21 mouse cellular contexts compared by ENCODE assay signal in genomic region chr13:45649197-45649812, GRCm38 (mm10).
DNase-seq lines count a peak whose midpoint lies in the region; ATAC-seq and TF ChIP-seq lines count a peak whose summit lies in the region.
"Had no signal": no experiment of that assay in that cellular context is flagged by ENCODE, and none has a peak within 500 bp of the region (broad histone marks: within the 10 kb centered on the region; RNA-seq: fewer than 3 reads in every experiment).

No protein-coding gene starts in this region.

- no peaks in the 10 kb centered on the region for H3K27me3 ChIP-seq in lung, postnatal 0 days (replicated peaks; ENCODE audit: insufficient read depth, low read length)
- H3K27me3 ChIP-seq: forebrain, embryonic 15.5 days; hindbrain, embryonic 15.5 days; neural tube, embryonic 13.5 days had no signal

- 31% methylated on average over 4 of the region's 4 CpGs for WGBS in lung, postnatal 0 days

- DNase-seq in adrenal gland, adult 2 months, result peak; percentile 56
- no peak for DNase-seq in adrenal gland, postnatal 25 days
- DNase-seq in lung, postnatal 0 days (ENCODE audit: low spot score), result peak; percentile 66
- DNase-seq in lung, postnatal 4 days, result no peak
- peak; percentile 6 for DNase-seq in naive thymus-derived CD4-positive, alpha-beta T cell, adult 2 months (ENCODE audit: low read depth)
- DNase-seq in c-Kit-positive CD71-positive TER-119-positive erythroid progenitor cells, embryonic 14.5 days (ENCODE audit: low spot score), result no peak
- DNase-seq: cerebellum, postnatal 10 days; heart, postnatal 10 days; kidney, adult 18-20 months; kidney, postnatal 36 days; left cerebral cortex, postnatal 4 days; right cerebral cortex, postnatal 4 days; thymus, adult 2 months had no signal

- TF ChIP-seq EP300 in lung, postnatal 0 days (IDR thresholded peaks at IDR 0.05), result no peak

- H3K36me3 ChIP-seq in lung, postnatal 0 days (ENCODE audit: insufficient read depth, low read length), result no peaks in the 10 kb centered on the region
- H3K36me3 ChIP-seq: forebrain, embryonic 15.5 days; hindbrain, embryonic 15.5 days; neural tube, embryonic 13.5 days had no signal

- no peak for TF ChIP-seq CTCF in lung, postnatal 0 days (IDR thresholded peaks at IDR 0.05)

- H3K4me1 ChIP-seq in lung, postnatal 0 days (ENCODE audit: insufficient read depth, low read depth, low read length), result peaks cover 4% of the 10 kb centered on the region; the same call in 1 of the 2 replicates

- ATAC-seq in lung, postnatal 0 days, result peak; percentile 21
- peak; percentile 72 for ATAC-seq in activated CD4-positive, CD25-positive, alpha-beta regulatory T cell, adult 4 months
- ATAC-seq in megakaryocyte-erythroid progenitor cell, adult 5-6 weeks (replicated peaks; ENCODE audit: low FRiP score, low TSS enrichment, poor library complexity, severe bottlenecking), result no peak
- ATAC-seq: forebrain, embryonic 15.5 days had no signal

- no peak overlapping the region for H3K9ac ChIP-seq in lung, postnatal 0 days (replicated peaks; ENCODE audit: low read depth)
- H3K9ac ChIP-seq: forebrain, embryonic 15.5 days; hindbrain, embryonic 15.5 days; neural tube, embryonic 13.5 days had no signal

- H3K4me3 ChIP-seq in lung, postnatal 0 days (ENCODE audit: low read depth, low read length), result no peak overlapping the region
- H3K4me3 ChIP-seq: forebrain, embryonic 15.5 days; hindbrain, embryonic 15.5 days; neural tube, embryonic 13.5 days had no signal

- no peak overlapping the region for H3K27ac ChIP-seq in lung, postnatal 0 days (ENCODE audit: low read length)
- H3K27ac ChIP-seq: forebrain, embryonic 15.5 days; hindbrain, embryonic 15.5 days; macrophage; neural tube, embryonic 13.5 days had no signal

- no peak overlapping the region for H3K4me2 ChIP-seq in lung, postnatal 0 days (replicated peaks; ENCODE audit: low read depth, low read length)
- H3K4me2 ChIP-seq: forebrain, embryonic 15.5 days; hindbrain, embryonic 15.5 days; liver, embryonic 11.5 days; neural tube, embryonic 13.5 days had no signal

- H3K9me3 ChIP-seq in lung, postnatal 0 days (ENCODE audit: low read length), result no peaks in the 10 kb centered on the region
- H3K9me3 ChIP-seq: forebrain, embryonic 15.5 days; G1E; hindbrain, embryonic 15.5 days; neural tube, embryonic 13.5 days had no signal

Comparison
In these comparisons a context has a peak if more than half of its experiments do, and no peak if none do; other contexts are left out.
1. DNase-seq: peak in adrenal gland, adult 2 months (single experiment), lung, postnatal 0 days (single experiment) and naive thymus-derived CD4-positive, alpha-beta T cell, adult 2 months (single experiment); none in adrenal gland, postnatal 25 days (single experiment), lung, postnatal 4 days (0 of 2) and c-Kit-positive CD71-positive TER-119-positive erythroid progenitor cells, embryonic 14.5 days (single experiment).